Mouse (Mus musculus) testis, adult 2 months (tissue): ENCODE measurements around the gene Mocs2.

ENCODE experiments used
- CTCF ChIP-seq: fragments of 200-500 bp; IDR thresholded peaks from 2 replicates; pipeline ENCODE4 v1.5.1; 2012; ENCODE audit warnings: low read depth, mild to moderate bottlenecking, inconsistent platforms, low read length, moderate library complexity; ENCODE audit not compliant: control insufficient read depth, insufficient read depth, insufficient replicate concordance
- POLR2A ChIP-seq: fragments of 200-500 bp; IDR thresholded peaks from 2 replicates; pipeline ENCODE4 v1.6.1; 2012; ENCODE audit warnings: low read depth, mild to moderate bottlenecking, inconsistent platforms, low read length, moderate library complexity; ENCODE audit not compliant: control insufficient read depth

DNA sequence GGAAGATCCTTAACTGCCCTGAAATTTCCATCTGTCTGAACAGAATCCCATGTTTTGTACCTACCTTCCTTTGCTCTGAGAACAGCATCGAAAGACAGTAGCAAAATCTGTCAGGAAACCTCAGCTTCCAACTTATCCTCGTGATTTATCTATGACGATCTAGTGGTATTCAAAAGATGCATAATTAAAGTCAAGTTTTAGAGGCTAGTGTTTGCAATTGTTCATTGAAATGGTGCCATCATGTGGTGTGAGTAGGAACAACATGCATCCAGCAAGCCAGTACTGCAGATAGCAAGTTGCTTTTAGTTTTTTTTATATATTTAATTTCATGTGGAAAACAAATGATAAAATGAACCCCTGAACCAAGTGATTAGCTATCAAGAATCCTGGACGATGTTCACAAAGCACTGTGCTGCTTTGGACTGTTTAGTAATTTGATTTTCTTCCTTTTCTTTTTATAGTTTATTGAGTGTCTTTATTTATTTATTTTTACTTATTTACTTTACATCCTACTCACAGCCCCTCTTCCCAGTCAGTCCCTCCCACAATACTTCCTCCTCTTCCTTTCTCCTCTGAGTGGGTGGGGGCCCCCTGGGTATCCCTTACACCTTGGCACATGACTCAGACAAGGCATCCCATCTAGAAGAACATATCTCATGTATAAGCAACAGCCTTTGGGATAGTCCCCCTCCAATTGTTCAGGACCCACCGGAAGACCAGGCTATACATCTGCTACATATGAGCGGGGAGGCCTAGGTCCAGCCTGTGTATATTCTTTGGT is 24.6 kb upstream of the Mocs2 start:
- TF ChIP-seq CTCF (no peak), POLR2A (no peak)
